Mouse (Mus musculus): ENCODE results near the gene Eps8l2.

DNA sequence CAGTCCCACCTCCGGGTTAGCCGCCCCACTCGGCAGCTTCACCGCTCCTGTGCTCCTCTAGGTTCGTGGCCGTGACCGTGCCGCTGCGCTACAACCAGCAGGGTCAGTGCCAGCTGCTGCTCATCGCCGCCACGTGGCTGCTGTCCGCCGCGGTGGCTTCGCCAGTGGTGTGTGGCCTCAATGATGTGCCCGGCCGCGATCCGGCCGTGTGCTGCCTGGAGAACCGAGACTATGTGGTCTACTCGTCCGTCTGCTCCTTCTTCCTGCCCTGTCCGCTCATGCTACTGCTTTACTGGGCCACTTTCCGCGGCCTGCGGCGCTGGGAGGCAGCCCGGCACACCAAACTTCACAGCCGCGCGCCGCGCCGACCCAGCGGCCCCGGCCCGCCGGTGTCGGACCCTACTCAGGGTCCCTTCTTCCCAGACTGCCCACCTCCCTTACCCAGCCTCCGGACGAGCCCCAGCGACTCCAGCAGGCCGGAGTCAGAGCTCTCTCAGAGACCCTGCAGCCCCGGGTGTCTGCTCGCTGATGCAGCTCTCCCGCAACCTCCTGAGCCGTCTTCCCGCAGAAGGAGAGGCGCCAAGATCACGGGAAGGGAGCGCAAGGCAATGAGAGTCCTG lies 44.7 kb upstream of the Eps8l2 start:
- TF ChIP-seq MYOG (IDR thresholded peaks at IDR 0.05; ENCODE audit: control insufficient read depth in 1 of 3, insufficient read depth in 1 of 3, insufficient read length in 2 of 3, low read depth in 2 of 3) (peak in 1 of 3 experiments; percentile 62), CEBPB (IDR thresholded peaks at IDR 0.05; ENCODE audit: insufficient read depth, poor library complexity, severe bottlenecking) (no peak), POLR2A (IDR thresholded peaks at IDR 0.05; ENCODE audit: insufficient read length, low read depth) (no peak), MAX (IDR thresholded peaks at IDR 0.05; ENCODE audit: low read depth) (no peak), POLR2AphosphoS2 (IDR thresholded peaks at IDR 0.05; ENCODE audit: insufficient read length, low read depth) (no peak), SRF (IDR thresholded peaks at IDR 0.05; ENCODE audit: control insufficient read depth, insufficient read length, low read depth) (no peak), USF1 (IDR thresholded peaks at IDR 0.05; ENCODE audit: low read depth) (no peak), E2F4 (IDR thresholded peaks at IDR 0.05; ENCODE audit: insufficient read depth) (no peak), TCF12 (IDR thresholded peaks at IDR 0.05; ENCODE audit: insufficient read depth, poor library complexity, severe bottlenecking) (no peak), TCF3 (IDR thresholded peaks at IDR 0.05; ENCODE audit: insufficient read length, low read depth) (no peak), MYOD1 (IDR thresholded peaks at IDR 0.05; ENCODE audit: control insufficient read depth in 1 of 3, insufficient read length in 2 of 3, low read depth in 2 of 3) (no peak)
